Mouse (Mus musculus) neural tube, embryonic 12.5 days (tissue): ENCODE measurements around the gene Znhit2. TPM values are rescaled to one million over a fixed set of nuclear protein-coding genes. Genes with fewer than 3 reads are reported as not detected.

Source experiments
- ATAC-seq: fragments of 200-750 bp; cut with Nextera tagmentation; 2 replicates; pipeline ENCODE4 v1.8.0; 2017; ENCODE audit warnings: low read depth, mild to moderate bottlenecking, moderate TSS enrichment, moderate library complexity; ENCODE audit not compliant: low FRiP score
- H3K27ac ChIP-seq: fragments of 300-500 bp; sonication (generic); 2 replicates; pipeline ENCODE4 v1.5.1; 2016
- H3K27me3 ChIP-seq: fragments of 300-500 bp; sonication (generic); replicated peaks from 2 replicates; pipeline ENCODE4 v1.6.1; 2016; ENCODE audit warnings: mild to moderate bottlenecking
- H3K36me3 ChIP-seq: fragments of 300-500 bp; sonication (generic); 2 replicates; pipeline ENCODE4 v1.6.1; 2016; ENCODE audit warnings: mild to moderate bottlenecking
- H3K4me1 ChIP-seq: fragments of 300-500 bp; sonication (generic); 2 replicates; pipeline ENCODE4 v1.6.1; 2016
- H3K4me2 ChIP-seq: fragments of 300-500 bp; sonication (generic); replicated peaks from 2 replicates; pipeline ENCODE4 v1.6.1; 2016; ENCODE audit warnings: mild to moderate bottlenecking
- H3K4me3 ChIP-seq: fragments of 300-500 bp; sonication (generic); 2 replicates; pipeline ENCODE4 v1.5.1; 2016
- H3K9ac ChIP-seq: fragments of 300-500 bp; sonication (generic); 2 replicates; pipeline ENCODE4 v1.6.1; 2016; ENCODE audit warnings: mild to moderate bottlenecking
- H3K9me3 ChIP-seq: fragments of 300-500 bp; sonication (generic); 2 replicates; pipeline ENCODE4 v1.6.1; 2016; ENCODE audit warnings: mild to moderate bottlenecking
- WGBS: fragments of 180-500 bp; shearing (Covaris S2); methylation state at CpG from one replicate; pipeline ENCODE4 v1.1.7; 2016; 5-methylcytosine and 5-hydroxymethylcytosine counted together
- polyA plus RNA-seq: library from polyadenylated mRNA; unstranded; fragments of >200 nt; fragmentation: Nextera tagmentation; extraction: Ambion mirVana; gene quantifications from 2 replicates; pipeline ENCODE4 v1.2.1, GENCODE M21; 2016

The Znhit2 gene
- polyA plus RNA-seq, 1 experiment from 2014 or later = 34.3 TPM

- no peak overlapping the region for H3K27ac ChIP-seq
- H3K9me3 ChIP-seq = no peaks in the 10 kb centered on the region
- H3K27me3 ChIP-seq = no peaks in the 10 kb centered on the region
- 92% methylated on average over 11 of the region's 11 CpGs for WGBS
- ATAC-seq = no peak
- 0 out of 2 replicates have a peak overlapping the region, but pooled peaks have one; percentile 99 for H3K4me2 ChIP-seq
- peaks cover 58% of the 10 kb centered on the region for H3K36me3 ChIP-seq
- H3K4me1 ChIP-seq = peaks cover 22% of the 10 kb centered on the region
- no peak overlapping the region for H3K9ac ChIP-seq
- no peak overlapping the region for H3K4me3 ChIP-seq
These were observed 12.1 kb upstream of the Znhit2 start for GRCm38 (mm10) chr19:6048681-6049410.

- H3K4me3 ChIP-seq = no peak overlapping the region
- H3K9ac ChIP-seq = no peak overlapping the region
- H3K27ac ChIP-seq = no peak overlapping the region
- ATAC-seq = no peak
- H3K27me3 ChIP-seq = no peaks in the 10 kb centered on the region
- H3K4me1 ChIP-seq = peaks cover 24% of the 10 kb centered on the region
- peaks cover 77% of the 10 kb centered on the region for H3K36me3 ChIP-seq
- no peak overlapping the region for H3K4me2 ChIP-seq
- H3K9me3 ChIP-seq = no peaks in the 10 kb centered on the region
- 85% methylated on average over 7 of the region's 7 CpGs for WGBS
These were observed 8.5 kb upstream of the Znhit2 start for GRCm38 (mm10) chr19:6052516-6052915.

GRCm38 (mm10) chr19:6054296-6054695, 6.7 kb upstream of the Znhit2 start:
- H3K9ac ChIP-seq = no peak overlapping the region
- H3K27me3 ChIP-seq = no peaks in the 10 kb centered on the region
- ATAC-seq = no peak
- H3K4me2 ChIP-seq = no peak overlapping the region
- WGBS = 87% methylated on average over 5 of the region's 5 CpGs
- no peaks in the 10 kb centered on the region for H3K9me3 ChIP-seq
- peaks cover 71% of the 10 kb centered on the region for H3K36me3 ChIP-seq
- no peak overlapping the region for H3K27ac ChIP-seq
- H3K4me3 ChIP-seq = no peak overlapping the region
- peaks cover 19% of the 10 kb centered on the region for H3K4me1 ChIP-seq

GRCm38 (mm10) chr19:6056696-6057095, 4.3 kb upstream of the Znhit2 start:
- no peak for ATAC-seq

GRCm38 (mm10) chr19:6057313-6058096, 3.5 kb upstream of the Znhit2 start, which contains the start of the genes Mrpl49 and Fau:
Mrpl49 (minus strand) TSS chr19:6057785.
Fau (plus strand) TSS chr19:6057844.
- Histone ChIP-seq H3K27me3 (no peaks in the 10 kb centered on the region), H3K27ac (peak within 1 kb of the TSS; percentile 42; the same call in 1 of the 2 replicates), H3K4me2 (peak within 1 kb of the TSS; percentile 84), H3K4me1 (peaks cover 33% of the 10 kb centered on the region), H3K4me3 (peak within 1 kb of the TSS; percentile 85), H3K9ac (peak within 1 kb of the TSS; percentile 83), H3K36me3 (peaks cover 44% of the 10 kb centered on the region), H3K9me3 (no peaks in the 10 kb centered on the region)
- under 1% methylated on average over 63 of the region's 63 CpGs for WGBS
- peak; percentile 80 for ATAC-seq

More at GRCm38 (mm10) chr19:6056696-6057095, 4.3 kb upstream of the Znhit2 start:
- peak overlapping the region; percentile 84 for H3K4me2 ChIP-seq
- H3K9me3 ChIP-seq = no peaks in the 10 kb centered on the region
- no peak overlapping the region for H3K27ac ChIP-seq
- peaks cover 25% of the 10 kb centered on the region for H3K4me1 ChIP-seq
- peaks cover 53% of the 10 kb centered on the region for H3K36me3 ChIP-seq
- H3K4me3 ChIP-seq = peak overlapping the region; percentile 85
- peak overlapping the region; percentile 83 for H3K9ac ChIP-seq
- 68% methylated on average over 4 of the region's 4 CpGs for WGBS
- H3K27me3 ChIP-seq = no peaks in the 10 kb centered on the region

GRCm38 (mm10) chr19:6058513-6058912, 2.5 kb upstream of the Znhit2 start:
- Histone ChIP-seq H3K9ac (peak overlapping the region; percentile 83), H3K27ac (no peak overlapping the region), H3K27me3 (no peaks in the 10 kb centered on the region), H3K4me2 (peak overlapping the region; percentile 84), H3K36me3 (peaks cover 34% of the 10 kb centered on the region), H3K4me3 (peak overlapping the region; percentile 85), H3K9me3 (no peaks in the 10 kb centered on the region), H3K4me1 (peaks cover 43% of the 10 kb centered on the region)
- no peak for ATAC-seq
- WGBS = 34% methylated on average over 5 of the region's 5 CpGs

- Histone ChIP-seq H3K4me1 (peaks cover 44% of the 10 kb centered on the region), H3K4me2 (peak overlapping the region; percentile 84), H3K9ac (peak overlapping the region; percentile 83; the same call in 1 of the 2 replicates), H3K27ac (no peak overlapping the region), H3K9me3 (no peaks in the 10 kb centered on the region), H3K36me3 (peaks cover 30% of the 10 kb centered on the region), H3K4me3 (peak overlapping the region; percentile 85), H3K27me3 (no peaks in the 10 kb centered on the region)
- no peak for ATAC-seq
- 89% methylated on average over 5 of the region's 5 CpGs for WGBS
These were observed 2.0 kb upstream of the Znhit2 start for GRCm38 (mm10) chr19:6058966-6059365.

GRCm38 (mm10) chr19:6061641-6062302, 780 bp downstream of the Znhit2 start:
- ATAC-seq = no peak

GRCm38 (mm10) chr19:6062418-6062817, 1.4 kb downstream of the Znhit2 start:
- WGBS = 63% methylated on average over 5 of the region's 5 CpGs
- H3K36me3 ChIP-seq = peaks cover 12% of the 10 kb centered on the region; the same call in 1 of the 2 replicates
- peaks cover 47% of the 10 kb centered on the region for H3K4me1 ChIP-seq
- no peaks in the 10 kb centered on the region for H3K27me3 ChIP-seq
- peak overlapping the region; percentile 72 for H3K4me3 ChIP-seq
- H3K4me2 ChIP-seq = peak overlapping the region; percentile 100
- no peaks in the 10 kb centered on the region for H3K9me3 ChIP-seq
- no peak overlapping the region for H3K27ac ChIP-seq
- peak overlapping the region; percentile 94 for H3K9ac ChIP-seq
- no peak for ATAC-seq

More at GRCm38 (mm10) chr19:6061641-6062302, 780 bp downstream of the Znhit2 start:
- WGBS = under 1% methylated on average over 44 of the region's 44 CpGs
- Histone ChIP-seq H3K27ac (peak overlapping the region; percentile 80), H3K9me3 (no peaks in the 10 kb centered on the region), H3K4me3 (peak overlapping the region; percentile 72), H3K9ac (peak overlapping the region; percentile 94), H3K4me1 (peaks cover 49% of the 10 kb centered on the region), H3K36me3 (peaks cover 12% of the 10 kb centered on the region; the same call in 1 of the 2 replicates), H3K4me2 (peak overlapping the region; percentile 100), H3K27me3 (no peaks in the 10 kb centered on the region)

GRCm38 (mm10) chr19:6063081-6063480, 2.1 kb downstream of the Znhit2 start:
- H3K4me1 ChIP-seq = peaks cover 52% of the 10 kb centered on the region
- WGBS = 94% methylated on average over 6 of the region's 6 CpGs
- no peaks in the 10 kb centered on the region for H3K27me3 ChIP-seq
- no peak overlapping the region for H3K4me3 ChIP-seq
- peaks cover 12% of the 10 kb centered on the region; the same call in 1 of the 2 replicates for H3K36me3 ChIP-seq
- H3K4me2 ChIP-seq = peak overlapping the region; percentile 100; the same call in 1 of the 2 replicates
- H3K9me3 ChIP-seq = no peaks in the 10 kb centered on the region
- ATAC-seq = no peak
- no peak overlapping the region for H3K9ac ChIP-seq
- no peak overlapping the region for H3K27ac ChIP-seq

- H3K4me1 ChIP-seq = peaks cover 45% of the 10 kb centered on the region
- no peak for ATAC-seq
These were observed 5.6 kb downstream of the Znhit2 start for GRCm38 (mm10) chr19:6066571-6066970.

More at GRCm38 (mm10) chr19:6066571-6066970, 5.6 kb downstream of the Znhit2 start:
- Histone ChIP-seq H3K27me3 (no peaks in the 10 kb centered on the region), H3K27ac (peak overlapping the region; percentile 74; the same call in 1 of the 2 replicates), H3K4me3 (peak overlapping the region; percentile 49), H3K9ac (peak overlapping the region; percentile 64), H3K36me3 (peaks cover 32% of the 10 kb centered on the region), H3K4me2 (peak overlapping the region; percentile 93), H3K9me3 (no peaks in the 10 kb centered on the region)
- 31% methylated on average over 5 of the region's 5 CpGs for WGBS
